Mouse (Mus musculus) hindbrain, embryonic 10.5 days (tissue): ENCODE results near the gene Brd9. TPM values are rescaled to one million over a fixed set of nuclear protein-coding genes. Genes with fewer than 3 reads are reported as not detected.
"Not testable (repeated sequence)": the region's sequence is repeated elsewhere in the genome, so short reads cannot be mapped to it uniquely, and the experiment has no call there.

Experiments
- DNase-seq: peaks from one replicate; pipeline ENCODE4 v3.0.0-alpha.2; 2017; ENCODE audit warnings: low spot score
- H3K27ac ChIP-seq: fragments of 300-500 bp; sonication (generic); 2 replicates; pipeline ENCODE4 v1.5.1; 2016; ENCODE audit warnings: mild to moderate bottlenecking, moderate library complexity
- H3K27me3 ChIP-seq: fragments of 300-500 bp; sonication (generic); 2 replicates; pipeline ENCODE4 v1.6.1; 2016; ENCODE audit warnings: mild to moderate bottlenecking; ENCODE audit not compliant: poor library complexity, insufficient read depth, severe bottlenecking
- H3K36me3 ChIP-seq: fragments of 300-500 bp; sonication (generic); 2 replicates; pipeline ENCODE4 v1.6.1; 2016; ENCODE audit warnings: mild to moderate bottlenecking, moderate library complexity
- H3K4me1 ChIP-seq: fragments of 300-500 bp; sonication (generic); replicated peaks from 2 replicates; pipeline ENCODE4 v1.6.1; 2016; ENCODE audit warnings: mild to moderate bottlenecking
- H3K4me3 ChIP-seq: fragments of 300-500 bp; sonication (generic); 2 replicates; pipeline ENCODE4 v1.5.1; 2016; ENCODE audit warnings: mild to moderate bottlenecking, moderate library complexity
- H3K9me3 ChIP-seq: fragments of 300-500 bp; sonication (generic); 2 replicates; pipeline ENCODE4 v1.6.1; 2016; ENCODE audit warnings: mild to moderate bottlenecking, moderate library complexity
- WGBS: fragments of 180-500 bp; shearing (Covaris S2); methylation state at CpG from one replicate; pipeline ENCODE4 v1.1.7; 2016; 5-methylcytosine and 5-hydroxymethylcytosine counted together
- polyA plus RNA-seq: library from polyadenylated mRNA; unstranded; fragments of >200 nt; fragmentation: Nextera tagmentation; extraction: Ambion mirVana; gene quantifications from 2 replicates; pipeline ENCODE4 v1.2.1, GENCODE M21; 2016

Gene Brd9
- polyA plus RNA-seq, 1 experiment from 2014 or later, result 64.6 TPM

GRCm38 (mm10) chr13:74000961-74001360 is 63.4 kb downstream of the Brd9 start:
- H3K27me3 ChIP-seq, result no peaks in the 10 kb centered on the region
- DNase-seq, result no peak
- H3K4me3 ChIP-seq, result no peak overlapping the region
- H3K27ac ChIP-seq, result no peak overlapping the region
- H3K36me3 ChIP-seq, result no peaks in the 10 kb centered on the region
- H3K9me3 ChIP-seq, result no peaks in the 10 kb centered on the region
- no peaks in the 10 kb centered on the region for H3K4me1 ChIP-seq
- 85% methylated on average over 6 of the region's 6 CpGs for WGBS

- WGBS, result 80% methylated on average over 4 of the region's 4 CpGs
Observed at GRCm38 (mm10) chr13:74001492-74001891, 63.9 kb downstream of the Brd9 start.

DNA sequence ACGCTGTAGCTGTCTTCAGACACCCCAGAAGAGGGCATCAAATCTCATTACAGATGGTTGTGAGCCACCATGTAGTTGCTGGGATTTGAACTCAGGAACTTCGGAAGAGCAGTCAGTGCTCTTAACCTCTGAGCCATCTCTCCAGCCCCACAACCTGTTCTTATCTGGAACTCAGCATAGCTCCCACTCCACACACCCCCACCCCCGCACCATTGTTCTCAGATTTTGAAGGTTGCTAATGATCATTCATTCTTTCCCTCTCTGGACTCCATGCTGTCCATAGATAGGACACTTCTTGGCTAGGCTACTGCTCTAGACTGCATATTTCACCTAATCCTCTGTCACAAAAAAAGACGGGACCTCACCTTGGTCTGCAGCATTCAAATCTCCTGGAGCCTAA is 69.3 kb downstream of the Brd9 start:
- not testable (repeated sequence) for DNase-seq, H3K27ac ChIP-seq, H3K4me3 ChIP-seq, H3K36me3 ChIP-seq, H3K9me3 ChIP-seq
- WGBS, result 90% methylated on average over 4 of the region's 4 CpGs
- peaks cover 24% of the 10 kb centered on the region for H3K4me1 ChIP-seq
- peaks cover 49% of the 10 kb centered on the region for H3K27me3 ChIP-seq

More at GRCm38 (mm10) chr13:74001492-74001891, 63.9 kb downstream of the Brd9 start:
- Histone ChIP-seq H3K27ac (no peak overlapping the region), H3K4me1 (no peaks in the 10 kb centered on the region), H3K9me3 (no peaks in the 10 kb centered on the region), H3K36me3 (no peaks in the 10 kb centered on the region), H3K27me3 (no peaks in the 10 kb centered on the region), H3K4me3 (no peak overlapping the region)
- DNase-seq, result no peak

DNA sequence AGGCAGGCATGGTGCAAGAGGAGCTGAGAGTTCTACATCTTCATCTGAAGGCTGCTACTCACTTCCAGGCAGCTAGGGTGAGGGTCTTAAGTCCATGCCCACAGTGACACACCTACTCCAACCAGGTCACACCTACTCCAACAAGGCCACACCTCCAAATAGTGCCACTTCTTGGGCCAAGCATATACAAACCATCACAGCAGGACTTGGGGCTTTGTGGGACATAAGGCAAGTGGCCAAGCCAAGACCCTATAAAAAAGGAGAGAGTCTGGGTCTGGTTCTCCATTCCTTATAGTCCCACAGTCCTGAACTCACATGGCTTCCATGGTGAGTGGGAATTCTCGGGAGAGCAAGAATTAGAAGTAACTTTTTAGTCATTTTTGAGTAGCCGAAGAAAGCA is 70.6 kb downstream of the Brd9 start:
- not testable (repeated sequence) for H3K36me3 ChIP-seq, H3K4me3 ChIP-seq, DNase-seq, H3K9me3 ChIP-seq, H3K27ac ChIP-seq
- H3K4me1 ChIP-seq, result peaks cover 24% of the 10 kb centered on the region
- H3K27me3 ChIP-seq, result peaks cover 53% of the 10 kb centered on the region
- WGBS, result 65% methylated on average over 2 of the region's 2 CpGs

DNA sequence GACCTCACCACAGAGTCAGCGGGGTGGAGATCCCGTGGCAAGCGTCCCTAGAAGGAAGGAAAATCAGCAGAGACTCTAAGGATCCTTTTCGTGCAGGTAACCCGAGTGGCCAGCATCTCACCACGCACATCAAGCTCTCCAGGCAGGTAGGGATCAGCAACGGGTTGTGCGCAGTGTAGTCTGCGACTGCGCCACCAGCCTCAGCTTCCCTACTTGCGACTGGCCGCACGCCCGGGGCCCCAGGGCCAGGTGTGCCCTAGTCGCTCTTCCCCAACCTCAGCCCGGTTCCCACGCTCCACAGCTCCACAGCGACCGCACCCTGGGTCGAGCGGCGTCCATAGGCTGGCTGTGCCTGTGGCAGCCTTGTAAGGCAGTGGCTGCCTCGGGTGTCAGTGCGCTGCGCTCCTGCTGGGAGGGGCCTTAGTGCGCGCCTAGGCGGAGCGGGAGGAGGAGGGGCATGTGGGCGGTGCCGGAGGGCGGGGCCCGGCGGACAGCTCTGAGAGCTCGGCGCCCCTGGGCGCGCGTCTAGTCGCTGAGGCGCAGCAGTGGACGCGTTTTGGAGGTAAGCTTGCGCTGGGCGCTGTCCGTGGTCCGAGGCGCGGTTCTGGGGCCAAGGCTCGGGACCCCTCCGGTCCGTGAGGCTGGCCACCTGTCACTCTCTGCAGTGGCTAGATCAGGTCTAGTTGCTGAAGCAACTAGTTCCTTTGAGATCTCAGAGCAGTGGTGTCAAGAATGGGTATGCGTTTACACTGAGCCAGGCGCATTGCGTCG is 71.5 kb downstream of the Brd9 start, which contains the start of gene Tppp:
Gene Tppp, plus strand, starts transcription at position 460 of the 771 bp plus-strand sequence.
- peak within 1 kb of the TSS; percentile 70 for H3K27ac ChIP-seq
- H3K9me3 ChIP-seq, result no peaks in the 10 kb centered on the region

DNA sequence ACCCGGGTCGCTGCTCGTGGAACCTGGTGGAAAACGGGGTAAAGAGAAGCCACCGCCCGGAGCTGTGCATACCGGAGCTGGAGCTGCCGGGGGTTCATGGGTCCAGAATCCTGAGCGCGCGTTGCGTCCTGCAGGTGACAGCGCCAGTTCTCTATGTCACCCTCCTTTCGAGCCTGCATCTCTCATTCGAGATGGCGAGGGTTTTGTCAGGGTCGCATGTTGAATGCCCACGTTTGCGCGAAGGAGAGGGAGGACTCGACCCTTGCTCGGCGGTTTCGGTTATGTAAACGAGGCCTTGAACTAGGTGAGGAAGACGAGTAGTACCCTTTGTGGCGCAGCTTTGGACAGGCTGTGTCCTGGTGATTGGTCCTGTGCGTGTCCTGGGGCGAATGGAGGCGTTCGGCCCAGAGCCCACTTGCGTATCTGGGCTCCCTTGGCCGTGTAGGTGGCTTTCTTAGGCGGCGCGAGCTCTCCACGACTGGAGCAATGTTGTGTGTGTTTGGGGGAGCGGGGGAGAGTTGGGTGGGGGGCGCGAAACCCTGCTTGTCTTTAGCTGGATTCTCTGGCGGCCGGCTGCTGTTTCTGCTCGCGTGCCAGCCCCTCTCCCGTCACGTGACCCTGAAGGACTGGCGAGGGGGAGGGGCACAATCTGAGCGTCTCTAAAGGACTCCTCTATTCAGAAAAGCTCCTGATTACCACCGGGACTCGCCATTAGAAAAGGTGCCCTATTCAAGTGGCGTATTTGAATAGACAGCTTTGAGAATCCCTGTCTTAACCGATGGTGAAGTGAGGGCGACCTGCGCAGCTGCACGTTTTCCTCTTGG is 72.4 kb downstream of the Brd9 start:
- Histone ChIP-seq H3K36me3 (no peaks in the 10 kb centered on the region), H3K4me1 (peaks cover 24% of the 10 kb centered on the region), H3K9me3 (no peaks in the 10 kb centered on the region), H3K4me3 (peak overlapping the region; percentile 65), H3K27ac (peak overlapping the region; percentile 70), H3K27me3 (peaks cover 53% of the 10 kb centered on the region)
- WGBS, result 1% methylated on average over 55 of the region's 55 CpGs
- DNase-seq, result peak; percentile 78

More for the DNA sequence above, 71.5 kb downstream of the Brd9 start, which contains the start of gene Tppp:
- Histone ChIP-seq H3K27me3 (peaks cover 53% of the 10 kb centered on the region), H3K4me1 (peaks cover 24% of the 10 kb centered on the region), H3K4me3 (peak within 1 kb of the TSS; percentile 65), H3K36me3 (no peaks in the 10 kb centered on the region)
- under 1% methylated on average over 56 of the region's 56 CpGs for WGBS
- DNase-seq, result peak; percentile 85

Other genes starting within 250 kb of the Brd9 start
- 0.34 TPM in 1 of 2 replicates, not detected in the other for gene Slc6a19, start 232.9 kb upstream of the Brd9 start, polyA plus RNA-seq
- gene Slc12a7, start 204.7 kb upstream of the Brd9 start, polyA plus RNA-seq, result 43.4 and 53.4 TPM in 2 replicates
- gene Nkd2, start 90.2 kb upstream of the Brd9 start, polyA plus RNA-seq, result 15.8 and 18.1 TPM in 2 replicates
- gene Trip13, start within 50 bp of the Brd9 start, polyA plus RNA-seq, result 51.5 and 61.9 TPM in 2 replicates
- gene Zdhhc11, start 26.0 kb downstream of the Brd9 start, polyA plus RNA-seq, result not detected in 2 replicates
- gene Tppp, start 71.6 kb downstream of the Brd9 start, polyA plus RNA-seq, result 0.85 and 2.8 TPM in 2 replicates
- gene Cep72, start 124.5 kb downstream of the Brd9 start, polyA plus RNA-seq, result 17.0 and 22.8 TPM in 2 replicates
- not detected in 2 replicates for gene Slc9a3, start 183.6 kb downstream of the Brd9 start, polyA plus RNA-seq